In the genomic region with DNA sequence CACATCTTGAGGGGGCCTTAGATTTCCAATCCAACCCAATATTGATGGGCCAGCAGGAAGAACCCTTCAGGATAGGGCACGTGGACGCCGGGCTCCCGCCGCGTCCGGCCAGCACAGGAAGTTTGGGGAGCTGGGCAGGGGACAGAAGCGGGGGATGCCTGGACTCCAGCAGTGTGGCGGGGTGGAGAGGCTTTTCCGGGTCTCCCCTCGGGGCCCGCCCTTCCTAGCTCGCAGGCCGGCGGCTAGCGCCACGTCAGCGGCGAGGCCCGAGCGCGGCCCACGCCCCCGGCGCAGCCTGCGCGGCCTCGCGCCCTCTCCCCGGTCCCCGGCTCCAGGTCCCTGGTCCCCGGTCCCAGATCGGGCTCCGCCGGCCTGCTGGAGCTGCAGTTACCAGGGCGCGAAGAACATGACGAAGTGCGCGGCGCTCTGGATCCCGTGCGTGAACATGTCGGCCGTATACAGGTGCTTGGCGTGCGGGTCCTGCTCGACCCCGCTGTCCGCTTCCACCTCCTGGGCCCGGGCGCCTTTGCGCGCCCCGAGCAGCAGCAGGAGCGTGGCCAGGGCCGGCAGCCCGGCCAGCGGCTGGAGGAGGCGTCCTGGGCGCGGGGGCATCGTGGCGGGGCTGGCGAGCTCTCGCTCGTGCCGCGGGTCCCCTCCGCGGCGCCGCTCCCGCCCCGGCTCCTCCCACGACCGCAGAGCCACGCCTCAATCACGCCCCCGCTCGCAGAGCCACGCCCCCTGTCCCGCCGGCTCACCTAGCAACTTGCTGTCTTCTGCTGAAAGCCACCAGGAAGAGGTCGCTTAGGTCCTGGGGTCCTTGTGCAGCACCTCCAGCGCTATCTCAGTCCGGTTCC, we compare ENCODE assay signal across 8 mouse cellular contexts. TPM values are rescaled to one million over a fixed set of nuclear protein-coding genes. Genes with fewer than 3 reads are reported as not detected.
DNase-seq lines count a peak whose midpoint lies in the region; ATAC-seq and TF ChIP-seq lines count a peak whose summit lies in the region.

No protein-coding gene starts in this region.

- H3K9ac ChIP-seq in forebrain, postnatal 0 days: peak overlapping the region; percentile 90
- H3K9ac ChIP-seq in lung, embryonic 15.5 days: peak overlapping the region; percentile 87

- peak; percentile 77 for ATAC-seq in G1E (ENCODE audit: extremely low read depth, insufficient number of reproducible peaks, low FRiP score, poor library complexity, severe bottlenecking)
- ATAC-seq in forebrain, postnatal 0 days: peak; percentile 92
- ATAC-seq in lung, embryonic 15.5 days (ENCODE audit: borderline replicate concordance, extremely low read depth, low FRiP score, low TSS enrichment): peak; percentile 90

- peak; percentile 57; the same call in 1 of the 2 replicates for TF ChIP-seq POLR2A in olfactory bulb, adult 2 months (IDR thresholded peaks at IDR 0.05; ENCODE audit: insufficient read depth, low read depth, low read length)

- peaks cover 29% of the 10 kb centered on the region for H3K27me3 ChIP-seq in G1E (ENCODE audit: insufficient read depth, low read length)
- no peaks in the 10 kb centered on the region for H3K27me3 ChIP-seq in forebrain, postnatal 0 days (ENCODE audit: insufficient read depth, low read length)
- H3K27me3 ChIP-seq in lung, embryonic 15.5 days: no peaks in the 10 kb centered on the region

- WGBS in forebrain, postnatal 0 days: 4% methylated on average over 81 of the region's 87 CpGs
- WGBS in lung, embryonic 15.5 days: under 1% methylated on average over 64 of the region's 87 CpGs
- under 1% methylated on average over 87 of the region's 87 CpGs for WGBS in olfactory bulb, adult 2 months

- DNase-seq in G1E (ENCODE audit: low spot score): peak; percentile 87
- peak; percentile 85 to 88 for DNase-seq in cerebellum, adult 18-20 months
- DNase-seq in forebrain, postnatal 0 days: peak; percentile 80
- peak; percentile 92 for DNase-seq in heart, postnatal 4 days
- DNase-seq in layer of hippocampus, adult 8-10 months (ENCODE audit: low spot score in 2 of 2): peak; percentile 60 to 69
- peak; percentile 86 to 88 for DNase-seq in thymus, adult 18-20 months

- peak overlapping the region; percentile 78 for H3K27ac ChIP-seq in forebrain, postnatal 0 days (ENCODE audit: low read depth, low read length)
- H3K27ac ChIP-seq in lung, embryonic 15.5 days: peak overlapping the region; percentile 94
- peak overlapping the region; percentile 59; the same call in 1 of the 2 replicates for H3K27ac ChIP-seq in olfactory bulb, adult 2 months (ENCODE audit: insufficient read depth, low read depth, low read length)

- peak overlapping the region; percentile 90 for H3K4me3 ChIP-seq in G1E (ENCODE audit: low read depth, low read length)
- H3K4me3 ChIP-seq in forebrain, postnatal 0 days (ENCODE audit: low read depth, low read length): peak overlapping the region; percentile 75
- H3K4me3 ChIP-seq in lung, embryonic 15.5 days: peak overlapping the region; percentile 96
- peak overlapping the region; percentile 88 for H3K4me3 ChIP-seq in olfactory bulb, adult 2 months (ENCODE audit: insufficient read depth, low read depth, low read length)

- peaks cover 28% of the 10 kb centered on the region for H3K4me1 ChIP-seq in G1E (ENCODE audit: insufficient read depth, low read depth, low read length)
- H3K4me1 ChIP-seq in forebrain, postnatal 0 days (ENCODE audit: insufficient read depth): no peaks in the 10 kb centered on the region; the same call in 1 of the 2 replicates
- peaks cover 39% of the 10 kb centered on the region for H3K4me1 ChIP-seq in lung, embryonic 15.5 days
- H3K4me1 ChIP-seq in olfactory bulb, adult 2 months (ENCODE audit: control insufficient read depth, insufficient read depth, low read length): peaks cover 7% of the 10 kb centered on the region

- H3K9me3 ChIP-seq in G1E (replicated peaks): no peaks in the 10 kb centered on the region
- no peaks in the 10 kb centered on the region for H3K9me3 ChIP-seq in forebrain, postnatal 0 days (ENCODE audit: low read length)
- H3K9me3 ChIP-seq in lung, embryonic 15.5 days: no peaks in the 10 kb centered on the region

- TF ChIP-seq CTCF in G1E (IDR thresholded peaks at IDR 0.05; ENCODE audit: low read depth, low read length): no peak
- no peak for TF ChIP-seq CTCF in forebrain, postnatal 0 days (IDR thresholded peaks at IDR 0.05; ENCODE audit: low read depth)
- TF ChIP-seq CTCF in olfactory bulb, adult 2 months (IDR thresholded peaks at IDR 0.05; ENCODE audit: insufficient read depth, low read depth, low read length): no peak

- H3K36me3 ChIP-seq in G1E (replicated peaks): peaks cover 30% of the 10 kb centered on the region
- H3K36me3 ChIP-seq in forebrain, postnatal 0 days (ENCODE audit: insufficient read depth): no peaks in the 10 kb centered on the region; the same call in 1 of the 2 replicates
- peaks cover 4% of the 10 kb centered on the region for H3K36me3 ChIP-seq in lung, embryonic 15.5 days

- peak overlapping the region; percentile 81 for H3K4me2 ChIP-seq in forebrain, postnatal 0 days (ENCODE audit: low read depth)
- peak overlapping the region; percentile 85 for H3K4me2 ChIP-seq in lung, embryonic 15.5 days

RNA-seq across cellular contexts. Expression of gene Txndc5, which starts 0.6 kb away (rescaled TPM):
- total RNA-seq in G1E (2014; fragmentation: Nextera tagmentation): 46.8 and 48.5 TPM in 2 replicates
- 47.1 and 56.3 TPM in 2 replicates for total RNA-seq in G1E (2017)
- 74.9 and 76.7 TPM in 2 replicates for polyA plus RNA-seq in G1E (2012)
- total RNA-seq in forebrain, postnatal 0 days (2014; rRNA removed): 58.6 and 75.0 TPM in 2 replicates
- 63.8 and 70.4 TPM in 2 replicates for polyA plus RNA-seq in forebrain, postnatal 0 days (2015; fragmentation: Nextera tagmentation; extraction: Ambion mirVana)
- 10 to 100 TPM; 91.8 to 99.1 TPM for total RNA-seq in heart, postnatal 4 days (2021)
- 10 to 100 TPM; 44.8 to 52.1 (median 50.0) TPM for total RNA-seq in layer of hippocampus, adult 8-10 months (2022)
- polyA plus RNA-seq in lung, embryonic 15.5 days (2015; fragmentation: Nextera tagmentation; extraction: Ambion mirVana): 263 and 264 TPM in 2 replicates
- polyA plus RNA-seq in olfactory bulb, adult 2 months (2012; ENCODE audit: insufficient read depth, insufficient read length, low replicate concordance, missing spikeins): not detected in 2 replicates

Comparison
In these comparisons a context has a peak if more than half of its experiments do, and no peak if none do; other contexts are left out.
1. Peak in every context shown above with its lines: DNase-seq, ATAC-seq, H3K4me3 ChIP-seq and H3K27ac ChIP-seq.